Mouse (Mus musculus): ENCODE data around the gene Tex37.

- TF ChIP-seq CTCF (IDR thresholded peaks at IDR 0.05; ENCODE audit: extremely low read depth, insufficient read length, insufficient replicate concordance, low read depth, low read length), result no peak
- TF ChIP-seq POLR2A (IDR thresholded peaks at IDR 0.05; ENCODE audit: low read depth, low read length), result no peak
Observed at GRCm38 (mm10) chr6:70955291-70955800, 36.6 kb upstream of the Tex37 start.
